Mouse (Mus musculus): ENCODE measurements at regions not wholly inside any gene's neighbourhood (a gene's known extent, or its start where the extent isn't known, plus 50 kb on each side); places are given as distances from the start of the nearest gene placed in this dataset.

- Histone ChIP-seq H3K36me3 (replicated peaks; ENCODE audit: control insufficient read depth, insufficient read depth) (no peaks in the 10 kb centered on the region), H3K27me3 (ENCODE audit: control insufficient read depth, insufficient read depth, low read length) (no peaks in the 10 kb centered on the region), H3K9me3 (ENCODE audit: control insufficient read depth, low read length) (no peaks in the 10 kb centered on the region), H3K4me1 (replicated peaks; ENCODE audit: control insufficient read depth, insufficient read depth, low read length) (no peaks in the 10 kb centered on the region), H3K4me2 (replicated peaks) (no peak overlapping the region), H3K27ac (no peak overlapping the region), H3K9ac (no peak overlapping the region), H3K4me3 (replicated peaks; ENCODE audit: low read length) (no peak overlapping the region)
- ATAC-seq (ENCODE audit: low FRiP score) (no peak), DNase-seq (ENCODE audit: low spot score) (no peak)
- WGBS, result 84% methylated on average over 15 of the region's 15 CpGs
Observed at GRCm38 (mm10) chr11:39733434-39734076, 961.4 kb downstream of the Mat2b start.

- Histone ChIP-seq H3K36me3 (replicated peaks; ENCODE audit: control insufficient read depth, insufficient read depth) (no peaks in the 10 kb centered on the region), H3K4me1 (replicated peaks; ENCODE audit: control insufficient read depth, insufficient read depth, low read length) (no peaks in the 10 kb centered on the region), H3K27ac (no peak overlapping the region), H3K4me2 (replicated peaks) (no peak overlapping the region), H3K9ac (no peak overlapping the region), H3K4me3 (replicated peaks; ENCODE audit: low read length) (no peak overlapping the region), H3K9me3 (ENCODE audit: control insufficient read depth, low read length) (no peaks in the 10 kb centered on the region), H3K27me3 (ENCODE audit: control insufficient read depth, insufficient read depth, low read length) (no peaks in the 10 kb centered on the region)
- ATAC-seq (ENCODE audit: low FRiP score) (no peak), DNase-seq (ENCODE audit: low spot score) (no peak)
Observed at GRCm38 (mm10) chr11:39723621-39724020, 971.4 kb downstream of the Mat2b start.

- Histone ChIP-seq H3K9ac (no peak overlapping the region), H3K36me3 (replicated peaks; ENCODE audit: control insufficient read depth, insufficient read depth) (no peaks in the 10 kb centered on the region), H3K4me2 (replicated peaks) (no peak overlapping the region), H3K9me3 (ENCODE audit: control insufficient read depth, low read length) (no peaks in the 10 kb centered on the region), H3K27me3 (ENCODE audit: control insufficient read depth, insufficient read depth, low read length) (no peaks in the 10 kb centered on the region), H3K4me3 (replicated peaks; ENCODE audit: low read length) (no peak overlapping the region), H3K27ac (no peak overlapping the region), H3K4me1 (replicated peaks; ENCODE audit: control insufficient read depth, insufficient read depth, low read length) (no peaks in the 10 kb centered on the region)
- DNase-seq (ENCODE audit: low spot score) (no peak), ATAC-seq (ENCODE audit: low FRiP score) (no peak)
- WGBS, result 75% methylated on average over 2 of the region's 2 CpGs
Observed at GRCm38 (mm10) chr11:39678521-39678920, 1016.5 kb downstream of the Mat2b start.

- Histone ChIP-seq H3K36me3 (replicated peaks; ENCODE audit: control insufficient read depth, insufficient read depth) (no peaks in the 10 kb centered on the region), H3K4me3 (replicated peaks; ENCODE audit: low read length) (no peak overlapping the region), H3K27me3 (ENCODE audit: control insufficient read depth, insufficient read depth, low read length) (no peaks in the 10 kb centered on the region), H3K9me3 (ENCODE audit: control insufficient read depth, low read length) (no peaks in the 10 kb centered on the region), H3K9ac (no peak overlapping the region), H3K27ac (no peak overlapping the region), H3K4me2 (replicated peaks) (no peak overlapping the region), H3K4me1 (replicated peaks; ENCODE audit: control insufficient read depth, insufficient read depth, low read length) (no peaks in the 10 kb centered on the region)
- WGBS, result 73% methylated on average over 5 of the region's 5 CpGs
- no peak for DNase-seq (ENCODE audit: low spot score)
- ATAC-seq (ENCODE audit: low FRiP score), result no peak
Observed at GRCm38 (mm10) chr11:39653595-39653994, 1041.4 kb downstream of the Mat2b start.

- Histone ChIP-seq H3K9me3 (ENCODE audit: control insufficient read depth, low read length) (no peaks in the 10 kb centered on the region), H3K27ac (no peak overlapping the region), H3K4me2 (replicated peaks) (no peak overlapping the region), H3K9ac (no peak overlapping the region), H3K36me3 (replicated peaks; ENCODE audit: control insufficient read depth, insufficient read depth) (no peaks in the 10 kb centered on the region), H3K27me3 (ENCODE audit: control insufficient read depth, insufficient read depth, low read length) (no peaks in the 10 kb centered on the region), H3K4me1 (replicated peaks; ENCODE audit: control insufficient read depth, insufficient read depth, low read length) (no peaks in the 10 kb centered on the region), H3K4me3 (replicated peaks; ENCODE audit: low read length) (no peak overlapping the region)
- no peak for ATAC-seq (ENCODE audit: low FRiP score)
- DNase-seq (ENCODE audit: low spot score), result no peak
- WGBS, result 97% methylated on average over 1 of the region's 1 CpGs
Observed at GRCm38 (mm10) chr11:39619356-39619755, 1075.6 kb downstream of the Mat2b start.

GRCm38 (mm10) chr11:39615843-39616242, 1079.2 kb downstream of the Mat2b start:
- Histone ChIP-seq H3K4me1 (replicated peaks; ENCODE audit: control insufficient read depth, insufficient read depth, low read length) (no peaks in the 10 kb centered on the region), H3K9me3 (ENCODE audit: control insufficient read depth, low read length) (no peaks in the 10 kb centered on the region), H3K4me3 (replicated peaks; ENCODE audit: low read length) (no peak overlapping the region), H3K36me3 (replicated peaks; ENCODE audit: control insufficient read depth, insufficient read depth) (no peaks in the 10 kb centered on the region), H3K27ac (no peak overlapping the region), H3K4me2 (replicated peaks) (no peak overlapping the region), H3K9ac (no peak overlapping the region), H3K27me3 (ENCODE audit: control insufficient read depth, insufficient read depth, low read length) (no peaks in the 10 kb centered on the region)
- DNase-seq (ENCODE audit: low spot score) (no peak), ATAC-seq (ENCODE audit: low FRiP score) (no peak)
- 74% methylated on average over 3 of the region's 3 CpGs for WGBS

GRCm38 (mm10) chr11:39596479-39596878, 1098.5 kb downstream of the Mat2b start:
- 8% methylated on average over 4 of the region's 4 CpGs for WGBS
- no peaks in the 10 kb centered on the region for H3K27me3 ChIP-seq (ENCODE audit: control insufficient read depth, insufficient read depth, low read length)
- DNase-seq (ENCODE audit: low spot score), result no peak
- no peaks in the 10 kb centered on the region for H3K9me3 ChIP-seq (ENCODE audit: control insufficient read depth, low read length)
- peak; percentile 34; the same call in 1 of the 2 replicates for ATAC-seq (ENCODE audit: low FRiP score)
- no peak overlapping the region for H3K4me3 ChIP-seq (replicated peaks; ENCODE audit: low read length)
- 0 out of 2 replicates have a peak overlapping the region, but pooled peaks have one; percentile 5 for H3K4me2 ChIP-seq (replicated peaks)
- no peaks in the 10 kb centered on the region for H3K36me3 ChIP-seq (replicated peaks; ENCODE audit: control insufficient read depth, insufficient read depth)
- peak overlapping the region; percentile 16; the same call in 1 of the 2 replicates for H3K27ac ChIP-seq
- H3K9ac ChIP-seq, result no peak overlapping the region
- H3K4me1 ChIP-seq (replicated peaks; ENCODE audit: control insufficient read depth, insufficient read depth, low read length), result no peaks in the 10 kb centered on the region

GRCm38 (mm10) chr11:39588641-39589385, 1106.2 kb downstream of the Mat2b start:
- H3K4me1 ChIP-seq (replicated peaks; ENCODE audit: control insufficient read depth, insufficient read depth, low read length), result no peaks in the 10 kb centered on the region
- H3K27ac ChIP-seq, result no peak overlapping the region
- WGBS, result 15% methylated on average over 15 of the region's 15 CpGs
- peak overlapping the region; percentile 41 for H3K4me2 ChIP-seq (replicated peaks)
- H3K36me3 ChIP-seq (replicated peaks; ENCODE audit: control insufficient read depth, insufficient read depth), result no peaks in the 10 kb centered on the region
- H3K9ac ChIP-seq, result peak overlapping the region; percentile 34
- no peak overlapping the region; the same call in 1 of the 2 replicates for H3K4me3 ChIP-seq (replicated peaks; ENCODE audit: low read length)
- H3K9me3 ChIP-seq (ENCODE audit: control insufficient read depth, low read length), result no peaks in the 10 kb centered on the region
- DNase-seq (ENCODE audit: low spot score) (peak; percentile 87), ATAC-seq (ENCODE audit: low FRiP score) (peak; percentile 77)
- no peaks in the 10 kb centered on the region for H3K27me3 ChIP-seq (ENCODE audit: control insufficient read depth, insufficient read depth, low read length)

- Histone ChIP-seq H3K4me2 (replicated peaks) (no peak overlapping the region), H3K4me3 (replicated peaks; ENCODE audit: low read length) (no peak overlapping the region), H3K27me3 (ENCODE audit: control insufficient read depth, insufficient read depth, low read length) (no peaks in the 10 kb centered on the region), H3K9ac (no peak overlapping the region), H3K9me3 (ENCODE audit: control insufficient read depth, low read length) (no peaks in the 10 kb centered on the region), H3K4me1 (replicated peaks; ENCODE audit: control insufficient read depth, insufficient read depth, low read length) (peaks cover 9% of the 10 kb centered on the region; the same call in 1 of the 2 replicates), H3K36me3 (replicated peaks; ENCODE audit: control insufficient read depth, insufficient read depth) (no peaks in the 10 kb centered on the region), H3K27ac (no peak overlapping the region)
- ATAC-seq (ENCODE audit: low FRiP score), result peak; percentile 60; the same call in 1 of the 2 replicates
- peak; percentile 38 for DNase-seq (ENCODE audit: low spot score)
- WGBS, result 23% methylated on average over 3 of the region's 3 CpGs
Observed at GRCm38 (mm10) chr11:39558287-39558686, 1136.7 kb downstream of the Mat2b start.

All from hindbrain, embryonic 14.5 days (tissue).